Mouse (Mus musculus): ENCODE measurements around the gene Olfr270.

The Olfr270 gene

GRCm38 (mm10) chr4:52964247-52964646 is at the start of gene Olfr270:
TSS of gene Olfr270 (plus strand) at chr4:52964547.
- DNase-seq (ENCODE audit: low spot score), result no peak

DNA sequence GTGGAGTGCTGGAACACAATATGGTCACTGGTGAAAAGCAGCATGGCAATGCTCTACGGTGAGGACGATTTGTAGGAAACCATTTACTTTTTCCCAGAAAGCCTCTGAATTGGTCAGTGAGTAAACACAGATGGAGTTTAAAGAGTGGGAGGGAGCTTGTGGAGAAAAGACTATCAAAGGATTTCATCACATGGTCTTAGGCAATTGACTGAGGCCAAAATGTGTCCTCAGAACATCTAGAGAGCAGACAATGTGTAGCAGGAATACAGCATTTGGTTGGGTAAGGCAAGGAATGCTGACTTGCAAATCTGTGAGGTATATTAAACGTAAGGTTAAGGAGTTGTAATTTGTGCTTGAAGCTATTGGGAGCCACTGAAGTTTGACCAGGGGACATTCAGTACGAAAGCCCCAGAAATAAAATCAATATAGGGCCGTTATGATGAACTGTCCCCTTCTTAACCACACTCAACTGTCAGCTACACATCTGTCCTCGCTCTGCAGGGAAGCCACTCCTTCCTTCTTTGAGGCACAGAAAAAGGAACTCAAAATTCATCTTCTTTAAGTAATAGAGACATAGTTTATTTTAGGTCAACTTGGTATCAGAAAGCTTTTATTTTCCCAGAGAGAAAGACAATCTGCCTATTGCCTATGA is 47.6 kb upstream of the Olfr270 start:
- no peak for DNase-seq (ENCODE audit: low spot score)

GRCm38 (mm10) chr4:52917311-52917688 is 47.0 kb upstream of the Olfr270 start:
- DNase-seq (ENCODE audit: low spot score), result no peak

GRCm38 (mm10) chr4:52919078-52919477 is 45.3 kb upstream of the Olfr270 start, which contains the start of gene Olfr272:
TSS of gene Olfr272 (minus strand) at chr4:52919178.
- no peak for DNase-seq (ENCODE audit: low spot score)

GRCm38 (mm10) chr4:52930480-52930879 is 33.9 kb upstream of the Olfr270 start:
- no peak for DNase-seq (ENCODE audit: low spot score)

DNA sequence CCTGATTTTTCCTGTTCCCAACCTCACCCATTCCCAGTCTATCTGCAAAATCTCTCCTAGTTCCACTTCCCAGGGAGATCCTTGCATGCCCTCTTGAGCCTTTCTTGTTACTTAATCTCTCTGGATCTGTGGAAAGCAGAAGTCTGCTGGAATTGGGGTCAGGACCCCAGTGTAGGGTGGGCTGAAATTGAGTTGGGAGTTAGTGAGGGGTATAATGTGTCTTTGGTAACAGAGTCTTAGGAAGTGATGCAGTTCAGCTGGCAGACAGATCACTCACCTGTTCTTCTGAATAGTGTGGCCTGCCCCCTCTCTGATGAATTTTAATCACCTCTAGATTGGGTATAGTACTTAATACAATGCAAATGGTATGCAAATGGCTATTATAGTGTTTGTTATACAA is 17.7 kb upstream of the Olfr270 start:
- DNase-seq (ENCODE audit: low spot score), result no peak

DNA sequence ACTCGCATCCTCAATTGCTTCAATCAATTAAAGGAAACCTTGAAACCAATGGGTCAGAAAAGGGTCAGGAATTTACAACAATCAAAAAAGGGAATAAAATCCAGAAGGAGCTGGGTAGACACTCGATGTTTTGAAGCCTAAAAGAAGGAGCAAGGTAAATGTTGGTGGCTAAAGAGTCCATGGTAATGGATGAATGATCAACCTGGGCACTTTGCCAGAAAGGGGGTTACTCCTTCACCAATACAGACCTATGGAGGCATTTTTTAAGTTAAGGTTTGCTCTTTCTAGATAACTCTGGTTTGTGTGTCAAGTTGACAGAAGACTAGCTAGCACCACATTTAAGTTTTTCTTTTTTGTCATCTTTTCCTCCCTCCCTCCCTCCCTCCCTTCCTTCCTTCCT is 15.3 kb upstream of the Olfr270 start:
- no peak for DNase-seq (ENCODE audit: low spot score)

- peak; percentile 6 for DNase-seq (ENCODE audit: low spot score)
Observed at GRCm38 (mm10) chr4:52958693-52959092, 5.7 kb upstream of the Olfr270 start.

DNA sequence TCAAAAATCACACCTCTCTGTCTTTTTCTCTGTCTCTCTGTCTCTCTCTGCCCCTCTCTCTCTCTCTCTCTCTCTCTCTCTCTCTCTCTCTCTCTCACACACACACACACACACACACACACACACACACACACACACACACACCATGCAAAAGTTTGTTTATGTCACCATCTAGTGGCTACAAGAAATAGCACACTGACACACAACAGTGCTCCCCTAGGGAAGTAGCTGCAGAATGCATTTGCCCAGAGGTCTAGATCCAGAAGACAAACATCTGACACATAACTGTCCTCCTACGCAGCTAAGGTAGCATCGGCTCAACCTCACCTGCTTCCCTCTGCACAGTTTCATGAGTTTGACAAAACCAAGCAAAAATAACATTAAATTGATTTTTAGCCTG is 20.9 kb downstream of the Olfr270 start:
- DNase-seq (ENCODE audit: low spot score), result no peak

GRCm38 (mm10) chr4:52986266-52986665 is 21.9 kb downstream of the Olfr270 start:
- DNase-seq (ENCODE audit: low spot score), result no peak

DNA sequence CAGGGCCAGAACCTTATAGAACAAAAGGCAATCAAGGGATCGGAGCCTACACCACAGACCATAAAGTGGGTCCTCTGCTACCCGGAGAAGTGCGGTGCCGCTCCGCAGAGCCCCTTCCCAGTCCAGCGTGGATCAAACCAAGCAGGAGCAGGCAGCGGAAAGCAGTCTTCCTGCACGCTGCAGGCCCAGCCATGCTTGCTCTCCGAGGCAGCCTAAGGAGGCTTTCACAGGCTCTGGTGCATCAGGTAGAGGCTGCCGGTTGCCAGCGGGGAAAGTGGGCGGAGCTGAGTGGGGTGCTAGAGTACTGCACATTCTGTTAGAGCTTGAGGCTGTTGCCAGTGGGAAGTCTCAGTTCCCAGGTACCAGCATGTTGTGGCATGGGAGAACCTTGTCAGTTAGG is 24.9 kb downstream of the Olfr270 start, which contains the start of gene Nipsnap3a:
Gene Nipsnap3a, plus strand, starts transcription at position 25 of the 400 bp plus-strand sequence.
- no peak for DNase-seq (ENCODE audit: low spot score)

DNA sequence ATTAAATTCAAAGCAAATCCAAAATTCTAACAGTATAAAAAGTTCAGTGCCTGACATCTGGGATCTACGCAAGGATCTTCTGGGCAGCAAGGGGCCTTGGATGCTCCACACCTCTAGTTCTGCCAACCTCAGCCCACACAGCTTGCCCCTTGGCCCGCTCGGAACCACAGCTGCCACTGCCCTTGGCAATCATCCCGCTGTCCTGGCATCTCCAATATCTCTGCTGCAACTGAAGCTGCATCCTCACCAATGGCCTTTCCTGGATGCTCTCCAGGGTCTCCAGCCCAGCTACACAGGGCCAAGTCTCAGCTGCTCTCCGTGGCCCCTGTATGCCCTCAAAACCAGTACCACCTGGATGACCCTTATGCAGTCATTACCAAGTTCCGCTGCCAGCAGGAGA is 35.1 kb downstream of the Olfr270 start:
- DNase-seq (ENCODE audit: low spot score), result no peak

DNA sequence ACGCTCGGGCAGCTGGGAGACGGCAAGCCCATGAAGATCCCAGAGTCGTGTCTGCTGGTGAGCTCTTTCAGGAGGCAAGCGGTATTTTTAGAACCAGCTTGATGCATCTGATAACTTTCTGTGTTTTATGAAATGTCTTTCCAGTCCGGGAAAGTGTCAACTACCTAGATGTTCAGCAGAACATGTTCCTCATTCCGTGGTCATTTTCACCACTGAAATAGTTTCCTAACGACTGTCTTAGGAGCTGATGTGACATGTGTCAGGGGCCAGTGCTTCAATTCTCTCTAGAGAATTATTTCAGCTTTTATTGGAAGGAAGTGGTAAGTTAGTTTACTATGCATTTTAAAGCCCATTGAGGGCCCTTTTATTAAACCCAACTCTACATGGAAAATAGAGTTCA is 35.8 kb downstream of the Olfr270 start:
- DNase-seq (ENCODE audit: low spot score), result no peak

GRCm38 (mm10) chr4:53009183-53009582 is 44.8 kb downstream of the Olfr270 start:
- peak; percentile 29 for DNase-seq (ENCODE audit: low spot score)

GRCm38 (mm10) chr4:53009871-53010270 is 45.5 kb downstream of the Olfr270 start:
- no peak for DNase-seq (ENCODE audit: low spot score)

DNA sequence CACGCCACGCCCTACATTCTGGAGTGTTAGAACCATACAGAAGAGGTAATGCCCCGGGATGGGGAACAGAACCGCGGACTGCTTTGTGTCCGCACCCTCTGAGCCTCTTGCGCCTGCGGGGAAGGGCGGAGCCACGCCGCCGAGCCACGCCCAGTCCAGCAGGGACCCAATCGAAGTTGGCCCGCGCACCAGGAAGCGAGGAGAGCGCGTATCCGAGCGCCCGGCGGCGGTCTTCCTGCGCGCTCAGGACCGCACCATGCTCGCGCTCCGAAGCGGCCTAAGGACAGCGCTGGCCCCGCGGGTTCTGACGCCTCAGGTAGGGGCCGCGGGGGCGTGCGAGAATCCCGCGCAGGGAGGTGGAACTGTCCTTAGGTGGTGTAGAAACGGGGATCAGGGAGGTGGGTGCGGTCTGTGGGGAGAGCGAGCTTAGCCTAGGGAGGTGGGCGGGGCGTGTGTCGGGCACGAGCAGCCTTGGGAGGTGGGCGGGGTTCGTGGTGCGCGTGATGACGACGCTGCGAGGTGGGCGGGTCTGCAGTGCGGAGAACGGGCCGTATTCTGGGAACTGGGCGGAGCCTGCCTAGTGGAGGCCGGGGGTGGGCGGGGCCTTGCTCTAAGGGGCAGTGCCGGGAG is 47.5 kb downstream of the Olfr270 start, which contains the start of gene Nipsnap3b:
Gene Nipsnap3b, plus strand, starts transcription at position 149 of the 630 bp plus-strand sequence.
- peak; percentile 93 for DNase-seq (ENCODE audit: low spot score)

- no peak for DNase-seq (ENCODE audit: low spot score)
Observed at GRCm38 (mm10) chr4:53014421-53014820, 50.1 kb downstream of the Olfr270 start.

DNA sequence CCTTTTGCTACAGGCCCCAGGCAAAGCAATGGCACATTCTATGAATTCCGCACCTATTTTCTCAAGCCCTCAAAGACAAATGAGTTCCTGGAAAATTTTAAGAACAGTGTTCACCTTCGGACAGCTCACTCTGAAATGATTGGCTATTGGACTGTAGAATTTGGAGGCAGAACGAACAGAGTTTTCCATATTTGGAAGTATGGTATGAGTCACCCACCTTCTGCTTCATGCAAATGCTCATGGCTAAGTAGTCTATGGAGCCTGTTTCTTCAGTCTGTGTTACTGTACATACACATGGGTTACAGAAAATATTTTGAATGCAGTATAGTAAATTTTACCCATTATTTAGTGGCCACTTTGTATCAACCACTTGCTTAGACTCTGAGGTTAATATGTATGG is 50.7 kb downstream of the Olfr270 start:
- no peak for DNase-seq (ENCODE audit: low spot score)

- no peak for DNase-seq (ENCODE audit: low spot score)
Observed at GRCm38 (mm10) chr4:53018392-53018791, 54.0 kb downstream of the Olfr270 start.

Measured in MN1 (cell line).